Mouse (Mus musculus): ENCODE measurements around the gene Gm11937.
"Not testable (repeated sequence)": the region's sequence is repeated elsewhere in the genome, so short reads cannot be mapped to it uniquely, and the experiment has no call there.

Gene Gm11937

GRCm38 (mm10) chr11:99610089-99610488, at the start of gene Gm11937:
Gm11937 (minus strand) TSS chr11:99610189.
- DNase-seq (ENCODE audit: low spot score in 2 of 2) = not testable (repeated sequence)

- no peak for DNase-seq (ENCODE audit: low spot score in 2 of 2)
Observed at GRCm38 (mm10) chr11:99659256-99659655, 49.3 kb upstream of the Gm11937 start.

GRCm38 (mm10) chr11:99658467-99659010, 48.5 kb upstream of the Gm11937 start, which contains the start of gene Gm11563:
Gm11563 (minus strand) TSS chr11:99658960.
- not testable (repeated sequence) for DNase-seq (ENCODE audit: low spot score in 2 of 2)

DNA sequence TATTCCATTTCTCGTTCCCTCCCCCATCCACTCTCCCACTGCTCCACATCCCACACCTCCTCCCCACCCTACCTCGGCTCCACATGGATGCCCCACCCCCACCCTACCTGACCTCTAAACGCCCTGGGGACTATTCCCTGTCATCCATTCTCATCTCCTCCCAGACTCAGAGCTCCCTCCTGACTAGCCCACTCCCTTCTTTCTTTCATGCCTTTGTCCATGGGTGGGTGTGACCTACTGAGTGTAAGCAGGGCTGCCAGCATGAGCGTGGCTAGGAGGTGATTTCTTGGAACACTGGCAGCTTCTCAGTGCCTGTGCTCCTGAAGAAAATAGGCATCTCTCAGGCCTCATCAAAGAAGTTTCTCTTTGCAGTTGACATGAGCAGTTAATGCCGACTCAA, 47.1 kb upstream of the Gm11937 start:
- DNase-seq (ENCODE audit: low spot score in 2 of 2) = no peak

GRCm38 (mm10) chr11:99650136-99650535, 40.1 kb upstream of the Gm11937 start, which contains the start of gene Gm11555:
Gm11555 (minus strand) TSS chr11:99650236.
- DNase-seq (ENCODE audit: low spot score in 2 of 2) = no peak

- peak; percentile 37 to 39 for DNase-seq (ENCODE audit: low spot score in 2 of 2)
Observed at GRCm38 (mm10) chr11:99646444-99646843, 36.5 kb upstream of the Gm11937 start.

DNA sequence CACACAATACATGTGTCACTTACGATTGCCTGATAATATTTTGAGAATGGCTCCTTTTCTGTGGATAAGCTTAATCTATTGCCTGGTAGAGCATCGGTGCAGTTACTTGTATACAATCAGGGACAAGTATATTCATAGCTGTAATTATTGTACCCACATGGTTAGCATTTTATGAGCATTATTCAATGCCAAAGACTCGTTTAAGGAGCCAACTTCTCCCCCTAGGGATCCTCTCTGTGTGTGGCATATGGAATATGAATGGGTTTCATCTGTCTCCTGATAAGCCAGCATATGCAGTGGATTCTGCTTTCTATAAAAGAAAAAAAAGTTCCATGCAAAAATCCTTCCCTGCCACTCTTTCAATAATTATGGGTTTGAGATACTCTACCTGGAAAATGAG, 34.4 kb upstream of the Gm11937 start:
- no peak for DNase-seq (ENCODE audit: low spot score in 2 of 2)

DNA sequence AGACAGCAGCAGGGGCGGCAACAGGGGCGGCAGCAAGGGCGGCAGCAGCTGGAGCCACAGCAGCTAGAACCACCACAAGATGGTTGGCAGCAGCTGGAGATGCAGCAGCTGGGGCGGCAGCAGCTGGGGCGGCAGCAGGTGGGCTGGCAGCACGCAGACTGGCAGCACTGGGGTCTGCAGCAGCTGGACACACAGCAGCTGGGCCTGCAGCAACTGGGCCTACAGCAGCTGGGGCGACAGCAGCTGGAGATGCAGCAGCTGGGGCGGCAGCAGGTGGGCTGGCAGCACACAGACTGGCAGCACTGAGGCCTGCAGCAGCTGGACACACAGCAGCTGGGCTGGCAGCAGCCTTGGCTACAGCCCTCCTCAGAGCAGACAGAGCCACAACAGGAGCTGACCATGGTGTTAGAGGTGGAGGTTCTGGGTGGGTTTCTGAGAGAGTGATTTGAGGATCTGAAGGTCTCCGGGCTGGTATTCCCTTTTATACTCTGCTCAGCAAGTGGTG, 33.7 kb upstream of the Gm11937 start, which contains the start of gene Krtap4-7:
Gene Krtap4-7 (minus strand): TSS at position 455 of the 505 bp plus-strand sequence.
- DNase-seq (ENCODE audit: low spot score in 2 of 2) = not testable (repeated sequence)

DNA sequence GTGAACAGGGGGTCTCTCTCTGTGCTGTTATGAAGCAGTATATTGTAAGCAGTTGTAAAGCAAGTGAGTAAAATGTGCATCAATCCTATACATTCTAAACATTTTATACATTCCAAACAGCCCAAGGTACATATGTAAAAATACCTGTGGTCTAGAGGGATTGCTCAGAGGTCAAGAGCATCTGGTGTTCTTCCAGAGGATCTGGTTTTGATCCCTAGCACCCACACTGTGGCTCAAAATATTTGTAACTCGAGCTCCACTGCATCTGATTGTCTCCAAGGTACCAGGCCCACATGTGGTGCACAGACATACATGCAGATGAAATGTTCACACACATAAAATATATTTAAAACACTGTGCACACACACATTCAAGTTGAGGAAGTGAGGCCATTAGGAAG, 30.9 kb upstream of the Gm11937 start:
- DNase-seq (ENCODE audit: low spot score in 2 of 2) = no peak

GRCm38 (mm10) chr11:99637086-99637485, 27.1 kb upstream of the Gm11937 start:
- peak in 1 of 2 experiments; percentile 51 for DNase-seq (ENCODE audit: low spot score in 2 of 2)

DNA sequence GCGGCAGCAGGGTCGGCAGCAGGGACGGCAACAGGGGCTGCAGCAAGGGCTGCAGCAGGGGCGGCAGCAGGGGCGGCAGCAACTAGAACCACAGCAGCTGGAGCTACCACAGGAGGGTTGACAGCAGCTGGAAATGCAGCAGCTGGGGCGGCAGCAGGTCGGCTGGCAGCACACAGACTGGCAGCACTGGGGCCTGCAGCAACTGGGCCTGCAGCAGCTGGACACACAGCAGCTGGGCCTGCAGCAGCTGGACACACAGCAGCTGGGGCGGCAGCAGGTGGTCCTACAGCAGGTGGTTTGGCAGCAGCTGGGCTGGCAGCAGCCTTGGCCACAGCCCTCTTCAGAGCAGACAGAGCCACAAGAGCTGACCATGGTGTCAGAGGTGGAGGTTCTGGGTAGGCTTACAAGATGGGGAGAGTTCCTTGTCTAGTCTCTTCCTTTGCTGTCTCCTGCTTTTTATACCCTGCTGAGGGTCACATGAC, 24.7 kb upstream of the Gm11937 start, which contains the start of gene Krtap4-2:
Gene Krtap4-2 (minus strand): TSS at position 432 of the 482 bp plus-strand sequence.
- no peak for DNase-seq (ENCODE audit: low spot score in 2 of 2)

- peak in 1 of 2 experiments; percentile 36 for DNase-seq (ENCODE audit: low spot score in 2 of 2)
Observed at GRCm38 (mm10) chr11:99633293-99633692, 23.3 kb upstream of the Gm11937 start.

DNA sequence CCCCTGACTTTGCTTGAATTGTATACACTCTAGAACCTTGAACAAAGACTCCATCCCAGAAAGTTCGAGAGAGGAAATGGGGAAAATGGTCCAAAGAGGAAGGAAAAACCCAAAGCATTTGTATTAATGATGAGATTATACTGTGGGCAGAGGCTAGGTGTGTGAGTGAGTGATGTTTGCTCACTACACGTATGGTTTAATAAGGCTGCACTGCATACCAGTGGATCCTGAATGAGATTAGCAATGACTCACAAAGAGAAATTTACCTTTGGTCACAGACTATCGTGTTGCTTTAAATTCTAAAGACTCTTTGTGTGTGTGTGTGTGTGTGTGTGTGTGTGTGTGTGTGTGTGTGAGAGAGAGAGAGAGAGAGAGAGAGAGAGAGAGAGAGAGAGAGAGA, 20.9 kb upstream of the Gm11937 start:
- DNase-seq (ENCODE audit: low spot score in 2 of 2) = no peak

GRCm38 (mm10) chr11:99628138-99628537, 18.1 kb upstream of the Gm11937 start, which contains the start of gene Krtap4-1:
Krtap4-1 (minus strand) TSS chr11:99628238.
- no peak for DNase-seq (ENCODE audit: low spot score in 2 of 2)

DNA sequence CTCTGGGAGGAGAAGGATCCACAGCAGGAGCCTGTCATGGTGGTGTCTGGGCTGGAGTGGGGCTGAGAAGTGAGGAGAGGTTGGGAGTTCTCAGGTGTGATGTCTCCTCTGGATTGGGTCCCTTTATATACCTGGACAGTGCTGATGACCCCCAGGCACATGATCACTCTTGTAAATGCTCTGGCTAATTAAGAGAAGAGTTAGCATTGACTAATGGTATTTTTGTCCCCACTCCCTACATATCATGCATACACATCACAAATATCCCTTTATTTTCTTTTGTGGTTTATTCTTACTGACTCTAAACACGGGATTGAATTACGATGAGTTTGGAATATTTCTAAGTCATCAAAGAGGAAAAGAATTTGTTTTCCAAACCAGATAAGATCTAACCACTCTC, 10.3 kb upstream of the Gm11937 start, which contains the start of gene Gm11562:
Gene Gm11562 (minus strand): TSS at position 101 of the 400 bp plus-strand sequence.
- DNase-seq (ENCODE audit: low spot score in 2 of 2) = no peak

DNA sequence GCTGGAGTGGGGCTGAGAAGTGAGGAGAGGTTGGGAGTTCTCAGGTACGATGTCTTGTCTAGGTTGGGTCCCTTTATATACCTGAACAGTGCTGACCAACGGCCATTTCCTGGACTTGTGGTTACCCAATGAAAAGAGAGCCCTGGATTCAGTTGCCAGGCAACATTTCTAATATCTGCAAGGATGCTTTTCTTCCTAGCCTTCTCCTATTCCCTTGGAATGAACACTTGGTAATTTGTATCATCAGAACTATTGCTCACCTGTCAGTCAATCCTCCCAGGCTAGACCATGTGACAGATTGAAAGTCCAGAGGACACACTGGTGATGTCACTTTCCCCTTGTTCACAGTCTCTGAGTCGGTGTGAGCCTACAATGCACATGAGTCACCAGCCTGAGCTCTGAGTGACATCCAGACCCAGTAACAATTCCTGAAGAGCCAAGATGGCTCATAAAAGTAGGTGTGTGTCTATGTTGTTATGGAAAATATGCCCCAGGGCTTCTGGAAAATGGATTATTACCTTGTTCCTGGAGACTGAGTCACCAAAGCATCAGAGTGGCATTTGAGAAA, 4.9 kb upstream of the Gm11937 start, which contains the start of gene Krtap2-4:
Gene Krtap2-4 (minus strand): TSS at position 51 of the 568 bp plus-strand sequence.
- DNase-seq (ENCODE audit: low spot score in 2 of 2) = no peak

GRCm38 (mm10) chr11:99609126-99609525, 863 bp downstream of the Gm11937 start:
- peak; percentile 34 to 47 for DNase-seq (ENCODE audit: low spot score in 2 of 2)

DNA sequence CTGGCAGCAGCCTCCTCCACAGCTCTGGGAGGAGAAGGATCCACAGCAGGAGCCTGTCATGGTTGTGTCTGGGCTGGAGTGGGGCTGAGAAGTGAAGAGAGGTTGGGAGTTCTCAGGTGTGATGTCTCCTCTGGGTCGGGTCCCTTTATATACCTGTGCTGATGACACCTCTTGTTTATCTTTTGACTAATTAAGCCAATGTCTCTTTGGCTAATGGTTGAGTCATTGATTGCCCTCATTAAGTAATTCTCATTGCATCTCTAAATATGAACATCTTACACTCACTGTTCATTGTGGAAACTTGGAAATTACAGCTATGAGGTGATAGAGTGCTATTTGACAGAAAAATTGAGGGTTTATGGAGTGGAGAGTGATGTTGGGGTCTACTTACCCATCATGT, 6.8 kb downstream of the Gm11937 start, which contains the start of gene Gm11938:
Gene Gm11938 (minus strand): TSS at position 101 of the 400 bp plus-strand sequence.
- not testable (repeated sequence) for DNase-seq (ENCODE audit: low spot score in 2 of 2)

- DNase-seq (ENCODE audit: low spot score in 2 of 2) = not testable (repeated sequence)
Observed at GRCm38 (mm10) chr11:99597742-99598141, 12.2 kb downstream of the Gm11937 start, which contains the start of gene Krtap9-3. Krtap9-3 (minus strand) TSS chr11:99598105.

GRCm38 (mm10) chr11:99590981-99591380, 19.0 kb downstream of the Gm11937 start, which contains the start of gene Krtap1-3:
Krtap1-3 (minus strand) TSS chr11:99591339.
- no peak for DNase-seq (ENCODE audit: low spot score in 2 of 2)

DNA sequence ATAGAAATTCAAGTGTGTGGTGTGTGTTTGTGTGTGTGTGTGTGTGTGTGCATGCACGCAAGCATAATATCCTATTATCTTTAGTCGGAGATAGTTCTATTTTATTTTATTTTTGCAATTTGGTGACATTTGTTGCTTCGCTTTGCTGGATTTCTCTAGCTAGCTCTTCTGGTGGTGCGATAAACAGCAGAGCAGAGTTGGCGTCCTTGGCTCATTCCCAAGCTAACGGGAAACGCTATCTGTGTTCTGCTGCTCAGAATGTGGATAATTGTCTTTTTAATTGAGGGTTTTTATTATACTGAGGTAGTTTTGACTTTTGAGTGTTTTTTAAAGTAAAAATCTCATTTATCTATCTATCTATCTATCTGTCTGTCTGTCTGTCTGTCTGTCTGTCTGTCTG, 24.9 kb downstream of the Gm11937 start:
- peak; percentile 35 to 41 for DNase-seq (ENCODE audit: low spot score in 2 of 2)

DNA sequence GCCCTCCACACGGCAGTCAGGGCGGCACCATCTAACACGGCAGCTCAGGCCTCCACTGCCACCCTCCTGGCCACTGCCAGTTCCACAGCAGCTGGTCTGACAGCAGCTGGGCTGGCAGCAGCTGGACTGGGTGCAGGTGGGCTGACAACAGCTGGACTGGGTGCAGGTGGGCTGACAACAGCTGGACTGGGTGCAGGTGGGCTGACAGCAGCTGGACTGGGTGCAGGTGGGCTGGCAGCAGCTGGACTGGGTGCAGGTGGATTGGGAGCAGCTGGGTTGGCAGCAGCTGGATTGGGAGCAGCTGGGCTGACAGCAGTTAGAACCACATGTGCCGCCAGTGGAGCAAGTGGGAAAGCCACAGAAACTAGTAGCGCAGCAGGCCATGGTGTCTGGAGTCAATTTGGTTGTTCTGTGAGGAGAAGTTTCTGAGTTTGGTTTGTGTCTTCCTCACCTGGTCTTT, 26.7 kb downstream of the Gm11937 start, which contains the start of gene Krtap1-4:
Gene Krtap1-4 (minus strand): TSS at position 410 of the 460 bp plus-strand sequence.
- DNase-seq (ENCODE audit: low spot score in 2 of 2) = no peak

All from right cerebral cortex, postnatal 10 days (tissue).